Mouse (Mus musculus): ENCODE measurements around the gene Dffa. TPM values are rescaled to one million over a fixed set of nuclear protein-coding genes. Genes with fewer than 3 reads are reported as not detected.

The Dffa gene
- total and polyA plus RNA-seq, 3 experiments: 23.4 to 44.8 (median 26.8) TPM

- H3K4me2 ChIP-seq (ENCODE audit: insufficient read depth, low read depth, poor library complexity, severe bottlenecking): no peak overlapping the region
- peaks cover 0 to 47% of the 10 kb centered on the region in 2 experiments; a peak in 2 of 4 replicates for H3K4me1 ChIP-seq (ENCODE audit: control insufficient read depth in 1 of 2, insufficient read depth in 2 of 2)
- no peak for DNase-seq (ENCODE audit: extremely low read depth)
- H3K9me3 ChIP-seq (replicated peaks; ENCODE audit: low read length): no peaks in the 10 kb centered on the region
- H3K4me3 ChIP-seq (replicated peaks in 1 of 3; ENCODE audit: low read depth in 2 of 3, low read length in 2 of 3, poor library complexity in 1 of 3): no peak overlapping the region
- peaks cover 7 to 64% of the 10 kb centered on the region in 2 experiments for H3K36me3 ChIP-seq (replicated peaks in 1 of 2; ENCODE audit: control insufficient read depth in 1 of 2, insufficient read depth in 1 of 2, low read length in 1 of 2)
- TF ChIP-seq RCOR1 (conservative IDR thresholded peaks at IDR 0.05; ENCODE audit: low read depth, low read length) (no peak), CTCF (conservative IDR thresholded peaks at IDR 0.05 in 1 of 2, IDR thresholded peaks at IDR 0.05 in 1 of 2; ENCODE audit: low read depth in 2 of 2, low read length in 2 of 2) (no peak)
- H3K27ac ChIP-seq (ENCODE audit: insufficient read depth, low read depth): no peak overlapping the region
- peaks cover 16% of the 10 kb centered on the region; the same call in 1 of the 2 replicates for H3K79me2 ChIP-seq (replicated peaks; ENCODE audit: control insufficient read depth, extremely low read depth, insufficient read depth, poor library complexity, severe bottlenecking)
- dilution Hi-C loops (cut with MboI; ENCODE audit: extremely low pct_ligation_motif_present, extremely low pct_unique_long_range_greater_than_20kb, low sequenced_read_pairs) (no loop called here), in situ Hi-C loops (cut with MboI; ENCODE audit: low pct_ligation_motif_present, low pct_unique_long_range_greater_than_20kb, low sequenced_read_pairs) (no loop called here)
- H3K27me3 ChIP-seq (replicated peaks): no peaks in the 10 kb centered on the region
- no peak overlapping the region for H3K9ac ChIP-seq (ENCODE audit: insufficient read depth, low read depth)
Observed at GRCm38 (mm10) chr4:149079629-149080028, 24.3 kb upstream of the Dffa start.

DNA sequence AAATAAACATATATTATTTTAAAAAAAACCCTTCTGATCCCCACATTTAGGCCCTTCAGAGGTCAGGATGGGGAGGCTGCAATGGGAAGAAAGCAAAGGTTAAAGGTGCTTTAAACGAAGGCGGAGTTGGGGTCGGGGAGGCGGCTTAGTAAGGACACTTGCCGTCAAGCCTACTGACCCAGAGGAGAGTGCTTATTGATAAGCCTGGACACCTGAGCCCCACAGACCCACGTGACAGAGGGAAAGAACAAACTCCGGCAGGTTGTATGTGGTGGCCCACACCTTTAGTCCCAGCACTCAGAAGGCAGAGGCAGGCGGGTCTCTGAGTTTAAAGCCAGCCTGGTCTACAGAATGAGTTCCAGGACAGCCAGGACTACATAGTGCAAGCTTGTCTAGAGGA lies 23.8 kb upstream of the Dffa start:
- no peak for TF ChIP-seq USF2 (conservative IDR thresholded peaks at IDR 0.05; ENCODE audit: low read depth, low read length)
- TF ChIP-seq RCOR1 (conservative IDR thresholded peaks at IDR 0.05; ENCODE audit: low read depth, low read length): no peak
- no peak for TF ChIP-seq GABPA (IDR thresholded peaks at IDR 0.05; ENCODE audit: insufficient replicate concordance, low read depth, low read length)
- TF ChIP-seq CHD2 (IDR thresholded peaks at IDR 0.05; ENCODE audit: low read length): no peak
- in situ Hi-C loops (cut with MboI; ENCODE audit: low pct_ligation_motif_present, low pct_unique_long_range_greater_than_20kb, low sequenced_read_pairs) (no loop called here), dilution Hi-C loops (cut with MboI; ENCODE audit: extremely low pct_ligation_motif_present, extremely low pct_unique_long_range_greater_than_20kb, low sequenced_read_pairs) (no loop called here)
- Histone ChIP-seq H3K27me3 (replicated peaks) (no peaks in the 10 kb centered on the region), H3K9ac (ENCODE audit: insufficient read depth, low read depth) (no peak overlapping the region), H3K4me1 (ENCODE audit: control insufficient read depth in 1 of 2, insufficient read depth in 2 of 2) (peaks cover 0 to 47% of the 10 kb centered on the region in 2 experiments; a peak in 2 of 4 replicates), H3K9me3 (replicated peaks; ENCODE audit: low read length) (no peaks in the 10 kb centered on the region), H3K79me2 (replicated peaks; ENCODE audit: control insufficient read depth, extremely low read depth, insufficient read depth, poor library complexity, severe bottlenecking) (peaks cover 20% of the 10 kb centered on the region), H3K36me3 (replicated peaks in 1 of 2; ENCODE audit: control insufficient read depth in 1 of 2, insufficient read depth in 1 of 2, low read length in 1 of 2) (peaks cover 2 to 63% of the 10 kb centered on the region in 2 experiments), H3K27ac (ENCODE audit: insufficient read depth, low read depth) (no peak overlapping the region), H3K4me2 (ENCODE audit: insufficient read depth, low read depth, poor library complexity, severe bottlenecking) (no peak overlapping the region), H3K4me3 (replicated peaks in 1 of 3; ENCODE audit: low read depth in 2 of 3, low read length in 2 of 3, poor library complexity in 1 of 3) (no peak overlapping the region)
- no peak for DNase-seq (ENCODE audit: extremely low read depth)

DNA sequence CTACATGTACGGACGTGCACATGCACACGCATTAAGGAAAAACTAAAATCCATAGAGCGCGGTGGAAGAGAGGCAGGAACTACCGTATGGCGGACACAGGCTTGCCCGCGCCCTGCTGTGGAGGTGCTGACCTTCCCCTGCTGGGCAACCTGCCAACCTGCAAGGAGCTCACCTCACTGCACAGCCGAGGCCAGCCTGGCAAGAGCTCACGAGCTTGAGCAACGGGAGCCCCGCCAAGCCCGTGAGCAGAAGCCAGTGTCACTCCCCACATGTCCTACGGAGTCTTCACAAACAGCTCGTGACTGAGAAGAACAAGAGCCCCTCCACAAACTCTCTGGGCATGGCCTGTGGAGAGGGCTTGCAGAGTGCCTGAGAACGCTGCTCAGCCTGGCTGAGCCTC lies 22.4 kb upstream of the Dffa start:
- Histone ChIP-seq H3K9me3 (replicated peaks; ENCODE audit: low read length) (no peaks in the 10 kb centered on the region), H3K9ac (ENCODE audit: insufficient read depth, low read depth) (no peak overlapping the region), H3K27ac (ENCODE audit: insufficient read depth, low read depth) (no peak overlapping the region), H3K36me3 (replicated peaks in 1 of 2; ENCODE audit: control insufficient read depth in 1 of 2, insufficient read depth in 1 of 2, low read length in 1 of 2) (peaks cover 0 to 67% of the 10 kb centered on the region in 2 experiments), H3K4me2 (ENCODE audit: insufficient read depth, low read depth, poor library complexity, severe bottlenecking) (no peak overlapping the region), H3K4me3 (replicated peaks in 1 of 3; ENCODE audit: low read depth in 2 of 3, low read length in 2 of 3, poor library complexity in 1 of 3) (no peak overlapping the region), H3K79me2 (replicated peaks; ENCODE audit: control insufficient read depth, extremely low read depth, insufficient read depth, poor library complexity, severe bottlenecking) (peaks cover 31% of the 10 kb centered on the region), H3K4me1 (ENCODE audit: control insufficient read depth in 1 of 2, insufficient read depth in 2 of 2) (peaks cover 0 to 33% of the 10 kb centered on the region in 2 experiments; a peak in 2 of 4 replicates), H3K27me3 (replicated peaks) (no peaks in the 10 kb centered on the region)
- DNase-seq (ENCODE audit: extremely low read depth): no peak
- TF ChIP-seq POLR2A (IDR thresholded peaks at IDR 0.05; ENCODE audit: low read depth, low read length) (no peak), SIN3A (IDR thresholded peaks at IDR 0.05; ENCODE audit: low read length) (no peak), ZMIZ1 (IDR thresholded peaks at IDR 0.05; ENCODE audit: low read depth, low read length) (no peak), GABPA (IDR thresholded peaks at IDR 0.05; ENCODE audit: insufficient replicate concordance, low read depth, low read length) (no peak), ZC3H11A (IDR thresholded peaks at IDR 0.05; ENCODE audit: low read depth, low read length) (no peak), TBP (conservative IDR thresholded peaks at IDR 0.05; ENCODE audit: low read depth, low read length) (no peak), ZNF384 (IDR thresholded peaks at IDR 0.05; ENCODE audit: low read depth, low read length) (no peak), MXI1 (IDR thresholded peaks at IDR 0.05; ENCODE audit: low read depth, low read length) (no peak), MYC (IDR thresholded peaks at IDR 0.05; ENCODE audit: low read depth, low read length) (no peak), RAD21 (IDR thresholded peaks at IDR 0.05; ENCODE audit: low read depth, low read length) (no peak), MEF2A (IDR thresholded peaks at IDR 0.05; ENCODE audit: borderline replicate concordance, low read depth, low read length) (no peak)
- dilution Hi-C loops (cut with MboI; ENCODE audit: extremely low pct_ligation_motif_present, extremely low pct_unique_long_range_greater_than_20kb, low sequenced_read_pairs) (no loop called here), in situ Hi-C loops (cut with MboI; ENCODE audit: low pct_ligation_motif_present, low pct_unique_long_range_greater_than_20kb, low sequenced_read_pairs) (no loop called here)

Data from CH12.LX (cell line).